Mouse (Mus musculus) layer of hippocampus, postnatal 10 days (tissue): ENCODE measurements around the gene Btbd9. TPM values are rescaled to one million over a fixed set of nuclear protein-coding genes. Genes with fewer than 3 reads are reported as not detected.
A peak's percentile ranks its signal among the peaks of the same experiment; 100 is the strongest.

Experiments
- DNase-seq, 2 experiments: peaks; one replicate each; pipeline ENCODE4 v3.0.0; 2021; ENCODE audit warnings: low spot score in 2 of 2
- total RNA-seq, 2 experiments: library from RNA; stranded (reverse); gene quantifications; 2 replicates each; pipeline ENCODE4 v1.2.3; 2021

Gene Btbd9
- total RNA-seq, 2 experiments from 2014 or later = 104 to 109 TPM

GRCm38 (mm10) chr17:30406002-30406401, 170.3 kb downstream of the Btbd9 start:
- no peak for DNase-seq

GRCm38 (mm10) chr17:30402871-30403270, 173.4 kb downstream of the Btbd9 start:
- no peak for DNase-seq

GRCm38 (mm10) chr17:30395261-30395660, 181.0 kb downstream of the Btbd9 start:
- no peak for DNase-seq

- DNase-seq = no peak
These were observed 184.3 kb downstream of the Btbd9 start for GRCm38 (mm10) chr17:30392031-30392430.

GRCm38 (mm10) chr17:30391220-30391619, 185.1 kb downstream of the Btbd9 start:
- no peak for DNase-seq

- no peak for DNase-seq
These were observed 186.6 kb downstream of the Btbd9 start for GRCm38 (mm10) chr17:30389686-30390085.

GRCm38 (mm10) chr17:30388817-30389216, 187.5 kb downstream of the Btbd9 start:
- DNase-seq = peak in 1 of 2 experiments; percentile 53

- DNase-seq = no peak
These were observed 187.9 kb downstream of the Btbd9 start for GRCm38 (mm10) chr17:30388391-30388790.

- no peak for DNase-seq
These were observed 190.0 kb downstream of the Btbd9 start for GRCm38 (mm10) chr17:30386241-30386640.

GRCm38 (mm10) chr17:30383649-30384048, 192.6 kb downstream of the Btbd9 start:
- no peak for DNase-seq

GRCm38 (mm10) chr17:30378221-30379010, 197.9 kb downstream of the Btbd9 start:
- DNase-seq = no peak

- no peak for DNase-seq
These were observed 198.5 kb downstream of the Btbd9 start for GRCm38 (mm10) chr17:30377754-30378153.

GRCm38 (mm10) chr17:30375107-30375506, 201.2 kb downstream of the Btbd9 start:
- no peak for DNase-seq

- DNase-seq = no peak
These were observed 207.7 kb downstream of the Btbd9 start for GRCm38 (mm10) chr17:30368559-30368958.

- no peak for DNase-seq
These were observed 211.6 kb downstream of the Btbd9 start for GRCm38 (mm10) chr17:30364701-30365100.

- no peak for DNase-seq
These were observed 212.9 kb downstream of the Btbd9 start for GRCm38 (mm10) chr17:30363365-30363764.

GRCm38 (mm10) chr17:30360654-30361053, 215.6 kb downstream of the Btbd9 start:
- DNase-seq = no peak

- DNase-seq = no peak
These were observed 216.9 kb downstream of the Btbd9 start for GRCm38 (mm10) chr17:30359392-30359791.

- DNase-seq = no peak
These were observed 220.9 kb downstream of the Btbd9 start for GRCm38 (mm10) chr17:30355431-30355830.

GRCm38 (mm10) chr17:30354381-30354780, 221.9 kb downstream of the Btbd9 start:
- DNase-seq = no peak

GRCm38 (mm10) chr17:30348031-30348430, 228.3 kb downstream of the Btbd9 start:
- DNase-seq = no peak

- no peak for DNase-seq
These were observed 229.1 kb downstream of the Btbd9 start for GRCm38 (mm10) chr17:30347101-30347613.

- no peak for DNase-seq
These were observed 231.3 kb downstream of the Btbd9 start for GRCm38 (mm10) chr17:30345008-30345407.
